Mouse (Mus musculus): ENCODE data around the gene Golga1. TPM values are rescaled to one million over a fixed set of nuclear protein-coding genes. Genes with fewer than 3 reads are reported as not detected.

Golga1 gene
- polyA plus RNA-seq (2017; shearing (Covaris generic)) = 16.7 TPM

GRCm38 (mm10) chr2:39065400-39065987, at the start of gene Golga1:
TSS of gene Golga1 (minus strand) at chr2:39065541.

GRCm38 (mm10) chr2:39005574-39006079, 59.7 kb downstream of the Golga1 start, which contains the start of gene Rpl35:
TSS of gene Rpl35 (minus strand) at chr2:39005624.

GRCm38 (mm10) chr2:39004880-39005435, 60.4 kb downstream of the Golga1 start, which contains the start of gene Arpc5l:
TSS of gene Arpc5l (plus strand) at chr2:39005348.

GRCm38 (mm10) chr2:38997386-38998374, 67.7 kb downstream of the Golga1 start, which contains the start of gene Wdr38:
TSS of gene Wdr38 (plus strand) at chr2:38997476.

Other genes with a start within 250 kb of the Golga1 start
- gene Nr6a1, start 137.9 kb downstream of the Golga1 start, polyA plus RNA-seq (2017; shearing (Covaris generic)) = 0.84 TPM
- gene Olfml2a, start 133.6 kb downstream of the Golga1 start, polyA plus RNA-seq (2017; shearing (Covaris generic)) = 0.27 TPM
- 1.4 TPM for gene Wdr38, start 68.1 kb downstream of the Golga1 start, polyA plus RNA-seq (2017; shearing (Covaris generic))
- gene Arpc5l, start 60.2 kb downstream of the Golga1 start, polyA plus RNA-seq (2017; shearing (Covaris generic)) = 85.1 TPM
- gene Rpl35, start 59.9 kb downstream of the Golga1 start, polyA plus RNA-seq (2017; shearing (Covaris generic)) = 451 TPM
- gene Scai, start 125.2 kb upstream of the Golga1 start, polyA plus RNA-seq (2017; shearing (Covaris generic)) = 8.9 TPM
- 141 TPM for gene Ppp6c, start 160.9 kb upstream of the Golga1 start, polyA plus RNA-seq (2017; shearing (Covaris generic))